Mouse (Mus musculus) midbrain, embryonic 15.5 days (tissue): ENCODE data around the gene Hsf4. TPM values are rescaled to one million over a fixed set of nuclear protein-coding genes. Genes with fewer than 3 reads are reported as not detected.

ENCODE experiments used
- ATAC-seq: fragments of 200-750 bp; cut with Nextera tagmentation; replicated peaks from 2 replicates; pipeline ENCODE4 v1.8.0; 2017; ENCODE audit warnings: moderate TSS enrichment
- H3K27ac ChIP-seq: fragments of 300-500 bp; sonication (generic); 2 replicates; pipeline ENCODE4 v1.5.1; 2015; ENCODE audit warnings: mild to moderate bottlenecking, inconsistent platforms
- H3K27me3 ChIP-seq: fragments of 300-500 bp; sonication (generic); replicated peaks from 2 replicates; pipeline ENCODE4 v1.6.1; 2015; ENCODE audit warnings: inconsistent platforms
- H3K36me3 ChIP-seq: fragments of 300-500 bp; sonication (generic); replicated peaks from 2 replicates; pipeline ENCODE4 v1.6.1; 2015; ENCODE audit warnings: inconsistent platforms
- H3K4me1 ChIP-seq: fragments of 300-500 bp; sonication (generic); 2 replicates; pipeline ENCODE4 v1.6.1; 2015; ENCODE audit warnings: inconsistent platforms
- H3K4me2 ChIP-seq: fragments of 300-500 bp; sonication (generic); 2 replicates; pipeline ENCODE4 v1.6.1; 2015; ENCODE audit warnings: inconsistent platforms, mild to moderate bottlenecking, moderate library complexity
- H3K4me3 ChIP-seq: fragments of 300-500 bp; sonication (generic); 2 replicates; pipeline ENCODE4 v1.5.1; 2015; ENCODE audit warnings: mild to moderate bottlenecking, inconsistent platforms
- H3K9ac ChIP-seq: fragments of 300-500 bp; sonication (generic); 2 replicates; pipeline ENCODE4 v1.6.1; 2015; ENCODE audit warnings: mild to moderate bottlenecking, inconsistent platforms
- H3K9me3 ChIP-seq: fragments of 300-500 bp; sonication (generic); 2 replicates; pipeline ENCODE4 v1.6.1; 2016; ENCODE audit warnings: inconsistent platforms
- WGBS: fragments of 180-500 bp; shearing (Covaris S2); methylation state at CpG from one replicate; pipeline ENCODE4 v1.1.7; 2015; ENCODE audit warnings: mixed read lengths; 5-methylcytosine and 5-hydroxymethylcytosine counted together
- polyA plus RNA-seq: library from polyadenylated mRNA; unstranded; fragments of >200 nt; fragmentation: Nextera tagmentation; extraction: Ambion mirVana; gene quantifications from 2 replicates; pipeline ENCODE4 v1.2.1, GENCODE M21; 2015

Hsf4 gene
- polyA plus RNA-seq, 1 experiment from 2014 or later, result 0.25 TPM

GRCm38 (mm10) chr8:105303396-105303795, 33.8 kb downstream of the Hsf4 start:
- Histone ChIP-seq H3K9ac (no peak overlapping the region), H3K36me3 (peaks cover 41% of the 10 kb centered on the region), H3K4me1 (peaks cover 20% of the 10 kb centered on the region), H3K9me3 (no peaks in the 10 kb centered on the region), H3K4me2 (no peak overlapping the region), H3K27ac (no peak overlapping the region), H3K4me3 (no peak overlapping the region), H3K27me3 (no peaks in the 10 kb centered on the region)
- WGBS, result 89% methylated on average over 8 of the region's 8 CpGs
- ATAC-seq, result no peak

GRCm38 (mm10) chr8:105303874-105304273, 34.3 kb downstream of the Hsf4 start:
- Histone ChIP-seq H3K4me1 (peaks cover 16% of the 10 kb centered on the region), H3K9me3 (no peaks in the 10 kb centered on the region), H3K4me2 (no peak overlapping the region), H3K4me3 (no peak overlapping the region), H3K9ac (no peak overlapping the region), H3K36me3 (peaks cover 41% of the 10 kb centered on the region), H3K27me3 (no peaks in the 10 kb centered on the region), H3K27ac (no peak overlapping the region)
- 87% methylated on average over 9 of the region's 9 CpGs for WGBS
- no peak for ATAC-seq

- Histone ChIP-seq H3K9me3 (no peaks in the 10 kb centered on the region), H3K4me1 (peaks cover 11% of the 10 kb centered on the region), H3K4me3 (no peak overlapping the region), H3K9ac (no peak overlapping the region), H3K36me3 (peaks cover 41% of the 10 kb centered on the region), H3K27me3 (no peaks in the 10 kb centered on the region), H3K4me2 (no peak overlapping the region), H3K27ac (0 out of 2 replicates have a peak overlapping the region, but pooled peaks have one; percentile 9)
- peak; percentile 30 for ATAC-seq
- WGBS, result 60% methylated on average over 9 of the region's 9 CpGs
Measured at GRCm38 (mm10) chr8:105304325-105305210, 35.0 kb downstream of the Hsf4 start.

GRCm38 (mm10) chr8:105305211-105306145, 35.9 kb downstream of the Hsf4 start, which contains the start of gene Elmo3:
Elmo3 (plus strand) TSS chr8:105305601.
- no peaks in the 10 kb centered on the region for H3K9me3 ChIP-seq
- no peak within 1 kb of the TSS for H3K9ac ChIP-seq
- peak within 1 kb of the TSS; percentile 43 for H3K4me2 ChIP-seq
- 10% methylated on average over 30 of the region's 30 CpGs for WGBS
- H3K36me3 ChIP-seq, result peaks cover 41% of the 10 kb centered on the region
- peak; percentile 62 for ATAC-seq
- H3K27me3 ChIP-seq, result no peaks in the 10 kb centered on the region
- 0 out of 2 replicates have a peak within 1 kb of the TSS, but pooled peaks have one; percentile 9 for H3K27ac ChIP-seq
- H3K4me1 ChIP-seq, result peaks cover 11% of the 10 kb centered on the region
- H3K4me3 ChIP-seq, result 0 out of 2 replicates have a peak within 1 kb of the TSS, but pooled peaks have one; percentile 13

- Histone ChIP-seq H3K4me1 (peaks cover 11% of the 10 kb centered on the region), H3K4me3 (no peak overlapping the region), H3K27me3 (no peaks in the 10 kb centered on the region), H3K9ac (no peak overlapping the region), H3K9me3 (no peaks in the 10 kb centered on the region), H3K4me2 (peak overlapping the region; percentile 43), H3K27ac (no peak overlapping the region), H3K36me3 (peaks cover 34% of the 10 kb centered on the region)
- peak; percentile 2; the same call in 1 of the 2 replicates for ATAC-seq
- WGBS, result 50% methylated on average over 5 of the region's 5 CpGs
Measured at GRCm38 (mm10) chr8:105306146-105306691, 36.6 kb downstream of the Hsf4 start.

- ATAC-seq, result no peak
- Histone ChIP-seq H3K9ac (no peak overlapping the region), H3K36me3 (peaks cover 35% of the 10 kb centered on the region; the same call in 1 of the 2 replicates), H3K27me3 (no peaks in the 10 kb centered on the region), H3K4me1 (peaks cover 11% of the 10 kb centered on the region), H3K27ac (no peak overlapping the region), H3K4me3 (no peak overlapping the region), H3K4me2 (no peak overlapping the region), H3K9me3 (no peaks in the 10 kb centered on the region)
- WGBS, result 95% methylated on average over 13 of the region's 13 CpGs
Measured at GRCm38 (mm10) chr8:105307670-105308069, 38.1 kb downstream of the Hsf4 start.

- Histone ChIP-seq H3K27me3 (no peaks in the 10 kb centered on the region), H3K4me3 (no peak overlapping the region)
Measured at GRCm38 (mm10) chr8:105308428-105308827, 38.8 kb downstream of the Hsf4 start.

GRCm38 (mm10) chr8:105309142-105309847, 39.7 kb downstream of the Hsf4 start:
- no peaks in the 10 kb centered on the region for H3K27me3 ChIP-seq
- no peak overlapping the region for H3K4me2 ChIP-seq
- peaks cover 33% of the 10 kb centered on the region; the same call in 1 of the 2 replicates for H3K36me3 ChIP-seq
- H3K4me3 ChIP-seq, result no peak overlapping the region
- no peak for ATAC-seq
- H3K27ac ChIP-seq, result no peak overlapping the region
- H3K4me1 ChIP-seq, result peaks cover 11% of the 10 kb centered on the region
- H3K9me3 ChIP-seq, result no peaks in the 10 kb centered on the region
- WGBS, result 81% methylated on average over 15 of the region's 15 CpGs
- no peak overlapping the region for H3K9ac ChIP-seq

More at GRCm38 (mm10) chr8:105308428-105308827, 38.8 kb downstream of the Hsf4 start:
- Histone ChIP-seq H3K9ac (no peak overlapping the region), H3K4me1 (peaks cover 11% of the 10 kb centered on the region), H3K27ac (no peak overlapping the region), H3K9me3 (no peaks in the 10 kb centered on the region), H3K36me3 (peaks cover 34% of the 10 kb centered on the region; the same call in 1 of the 2 replicates), H3K4me2 (no peak overlapping the region)
- ATAC-seq, result no peak
- WGBS, result 92% methylated on average over 10 of the region's 10 CpGs

- H3K36me3 ChIP-seq, result peaks cover 36% of the 10 kb centered on the region; the same call in 1 of the 2 replicates
- H3K4me3 ChIP-seq, result no peak overlapping the region
- H3K27ac ChIP-seq, result no peak overlapping the region
- no peak overlapping the region for H3K4me2 ChIP-seq
- 87% methylated on average over 8 of the region's 8 CpGs for WGBS
- ATAC-seq, result no peak
- H3K4me1 ChIP-seq, result peaks cover 11% of the 10 kb centered on the region
- no peaks in the 10 kb centered on the region for H3K9me3 ChIP-seq
- no peak overlapping the region for H3K9ac ChIP-seq
- H3K27me3 ChIP-seq, result no peaks in the 10 kb centered on the region
Measured at GRCm38 (mm10) chr8:105310118-105310517, 40.5 kb downstream of the Hsf4 start.

GRCm38 (mm10) chr8:105311718-105312117, 42.1 kb downstream of the Hsf4 start:
- peaks cover 47% of the 10 kb centered on the region; the same call in 1 of the 2 replicates for H3K36me3 ChIP-seq
- WGBS, result 79% methylated on average over 1 of the region's 1 CpGs

GRCm38 (mm10) chr8:105312891-105313481, 43.4 kb downstream of the Hsf4 start:
- 94% methylated on average over 8 of the region's 8 CpGs for WGBS
- H3K36me3 ChIP-seq, result peaks cover 46% of the 10 kb centered on the region; the same call in 1 of the 2 replicates
- no peak overlapping the region for H3K9ac ChIP-seq
- ATAC-seq, result no peak
- no peak overlapping the region for H3K4me3 ChIP-seq
- H3K27me3 ChIP-seq, result no peaks in the 10 kb centered on the region
- H3K4me2 ChIP-seq, result no peak overlapping the region
- no peak overlapping the region for H3K27ac ChIP-seq
- H3K4me1 ChIP-seq, result no peaks in the 10 kb centered on the region
- no peaks in the 10 kb centered on the region for H3K9me3 ChIP-seq

More at GRCm38 (mm10) chr8:105311718-105312117, 42.1 kb downstream of the Hsf4 start:
- Histone ChIP-seq H3K4me1 (no peaks in the 10 kb centered on the region), H3K4me2 (no peak overlapping the region), H3K9ac (no peak overlapping the region), H3K4me3 (no peak overlapping the region), H3K27ac (no peak overlapping the region), H3K9me3 (no peaks in the 10 kb centered on the region), H3K27me3 (no peaks in the 10 kb centered on the region)
- ATAC-seq, result no peak
